9 mouse cellular contexts compared by ENCODE assay signal in the genomic region with DNA sequence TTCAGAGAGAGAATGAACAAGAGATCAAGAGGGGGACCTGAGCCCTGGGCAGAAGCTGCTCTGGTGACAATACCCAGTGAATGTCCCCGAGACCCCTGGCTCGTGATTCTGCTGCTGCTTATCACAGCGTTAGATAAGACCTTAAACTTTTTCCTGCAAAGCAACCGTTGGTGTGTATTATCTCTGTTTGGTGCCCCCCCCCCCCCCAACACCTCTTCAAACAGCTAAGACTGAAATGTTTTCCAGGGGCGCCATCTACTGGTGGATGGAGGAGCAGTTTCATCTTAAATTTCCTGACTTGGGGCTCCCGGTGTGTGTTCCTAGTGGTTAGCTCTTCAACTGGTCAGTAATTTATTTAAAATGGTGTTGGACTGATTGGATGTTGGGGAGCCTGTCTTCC. TPM values are rescaled to one million over a fixed set of nuclear protein-coding genes. Genes with fewer than 3 reads are reported as not detected.
A peak's percentile ranks its signal among the peaks of the same experiment; 100 is the strongest.
DNase-seq lines count a peak whose midpoint lies in the region; ATAC-seq and TF ChIP-seq lines count a peak whose summit lies in the region.
"Had no signal": no experiment of that assay in that cellular context is flagged by ENCODE, and none has a peak within 500 bp of the region (broad histone marks: within the 10 kb centered on the region; RNA-seq: fewer than 3 reads in every experiment).

No protein-coding gene starts in this region.

- H3K27ac ChIP-seq in kidney, embryonic 16.5 days (ENCODE audit: low read length), result no peak overlapping the region
- H3K27ac ChIP-seq in cortical plate, adult 2 months (ENCODE audit: insufficient read depth, low read length), result no peak overlapping the region
- no peak overlapping the region for H3K27ac ChIP-seq in limb, embryonic 11.5 days (replicated peaks; ENCODE audit: low read depth, low read length)
- H3K27ac ChIP-seq: neural tube, embryonic 13.5 days had no signal

- peak; percentile 74 for DNase-seq in kidney, adult 9 months
- peak; percentile 84 for DNase-seq in R1 (ENCODE audit: low read depth, low spot score)
- peak; percentile 77 to 81 for DNase-seq in heart, postnatal 36 days
- DNase-seq in limb, embryonic 11.5 days (ENCODE audit: low spot score), result peak; percentile 85
- peak; percentile 91 for DNase-seq in retina, embryonic 14.5 days (ENCODE audit: low spot score)
- peak; percentile 89 for DNase-seq in thymus, postnatal 4 days

- H3K27me3 ChIP-seq in kidney, embryonic 16.5 days (ENCODE audit: insufficient read depth, low read length), result no peaks in the 10 kb centered on the region
- peaks cover 2% of the 10 kb centered on the region; the same call in 1 of the 2 replicates for H3K27me3 ChIP-seq in limb, embryonic 11.5 days (ENCODE audit: control insufficient read depth, insufficient read depth, low read length)

- peaks cover 36% of the 10 kb centered on the region for H3K4me1 ChIP-seq in kidney, embryonic 16.5 days (ENCODE audit: insufficient read depth, low read length)
- H3K4me1 ChIP-seq in cortical plate, adult 2 months (ENCODE audit: control insufficient read depth, insufficient read depth, low read length), result peaks cover 7% of the 10 kb centered on the region; the same call in 1 of the 2 replicates
- peaks cover 12% of the 10 kb centered on the region; the same call in 1 of the 2 replicates for H3K4me1 ChIP-seq in limb, embryonic 11.5 days (ENCODE audit: control insufficient read depth, insufficient read depth, low read length)

- H3K4me3 ChIP-seq in kidney, embryonic 16.5 days (ENCODE audit: low read length), result no peak overlapping the region
- no peak overlapping the region for H3K4me3 ChIP-seq in cortical plate, adult 2 months (ENCODE audit: insufficient read depth, low read length)
- H3K4me3 ChIP-seq in limb, embryonic 11.5 days (ENCODE audit: low read depth, low read length), result no peak overlapping the region
- H3K4me3 ChIP-seq: neural tube, embryonic 13.5 days had no signal

- H3K36me3 ChIP-seq in kidney, embryonic 16.5 days (ENCODE audit: insufficient read depth, low read length), result no peaks in the 10 kb centered on the region
- H3K36me3 ChIP-seq in limb, embryonic 11.5 days (ENCODE audit: control insufficient read depth, insufficient read depth, low read length), result no peaks in the 10 kb centered on the region
- H3K36me3 ChIP-seq: neural tube, embryonic 13.5 days had no signal

- no peak overlapping the region for H3K9ac ChIP-seq in kidney, embryonic 16.5 days (replicated peaks; ENCODE audit: low read length)
- H3K9ac ChIP-seq in limb, embryonic 11.5 days (ENCODE audit: low read length), result no peak overlapping the region

- no peaks in the 10 kb centered on the region for H3K9me3 ChIP-seq in kidney, embryonic 16.5 days (ENCODE audit: low read length)
- H3K9me3 ChIP-seq in limb, embryonic 11.5 days (ENCODE audit: control insufficient read depth, low read length), result no peaks in the 10 kb centered on the region
- H3K9me3 ChIP-seq: neural tube, embryonic 13.5 days had no signal

- no peak for ATAC-seq in kidney, embryonic 16.5 days (ENCODE audit: low FRiP score, low TSS enrichment)
- no peak for ATAC-seq in limb, embryonic 11.5 days (ENCODE audit: insufficient number of reproducible peaks, low FRiP score, low TSS enrichment, low read depth)

- 7% methylated on average over 6 of the region's 6 CpGs for WGBS in kidney, embryonic 16.5 days
- 9% methylated on average over 6 of the region's 6 CpGs for WGBS in limb, embryonic 11.5 days

- TF ChIP-seq CTCF in cortical plate, adult 2 months (IDR thresholded peaks at IDR 0.05; ENCODE audit: extremely low read depth, insufficient read depth, low read length), result peak; percentile 53

- no peak overlapping the region for H3K4me2 ChIP-seq in kidney, embryonic 16.5 days (replicated peaks; ENCODE audit: low read depth, low read length)
- no peak overlapping the region for H3K4me2 ChIP-seq in limb, embryonic 11.5 days (ENCODE audit: low read depth, severe bottlenecking)
- H3K4me2 ChIP-seq: neural tube, embryonic 13.5 days had no signal

- intact Hi-C loops in heart, postnatal 36 days (cut with DNase I), result loop anchor here (1.0 kb wide), 2 partner anchors 35 to 58 kb away; no protein-coding TSS in a partner anchor

- no peak for TF ChIP-seq POLR2A in cortical plate, adult 2 months (IDR thresholded peaks at IDR 0.05; ENCODE audit: extremely low read depth, insufficient read depth, low read length)

RNA-seq across cellular contexts. Expression of gene Slc7a5, which starts 2.2 kb away (rescaled TPM):
- 15.1 and 17.0 TPM in 2 replicates for polyA plus RNA-seq in kidney, embryonic 16.5 days (2015; fragmentation: Nextera tagmentation; extraction: Ambion mirVana)
- 74.1 and 75.6 TPM in 2 replicates for polyA plus RNA-seq in cortical plate, adult 2 months (2012; rRNA removed)
- total RNA-seq in heart, postnatal 36 days (2021), result 1 to 10 TPM; 3.1 to 3.6 TPM
- 15.2 and 17.0 TPM in 2 replicates for polyA plus RNA-seq in limb, embryonic 11.5 days (2014; fragmentation: Nextera tagmentation; extraction: Ambion mirVana)

RNA-seq across cellular contexts. Expression of gene Car5a, which starts 35.0 kb away (rescaled TPM):
- not detected in 2 replicates for polyA plus RNA-seq in kidney, embryonic 16.5 days (2015; fragmentation: Nextera tagmentation; extraction: Ambion mirVana)
- polyA plus RNA-seq in cortical plate, adult 2 months (2012; rRNA removed), result 0.29 and 0.42 TPM in 2 replicates
- not detected for total RNA-seq in heart, postnatal 36 days (2021)
- not detected in 2 replicates for polyA plus RNA-seq in limb, embryonic 11.5 days (2014; fragmentation: Nextera tagmentation; extraction: Ambion mirVana)

RNA-seq across cellular contexts. Expression of gene Banp, which starts 39.9 kb away (rescaled TPM):
- 50.7 TPM in 2 replicates for polyA plus RNA-seq in kidney, embryonic 16.5 days (2015; fragmentation: Nextera tagmentation; extraction: Ambion mirVana)
- polyA plus RNA-seq in cortical plate, adult 2 months (2012; rRNA removed), result 68.4 and 76.1 TPM in 2 replicates
- total RNA-seq in heart, postnatal 36 days (2021), result 10 to 100 TPM in 1 of 2 experiments, 1 to 10 TPM in 1; 8.5 to 19.2 TPM
- polyA plus RNA-seq in limb, embryonic 11.5 days (2014; fragmentation: Nextera tagmentation; extraction: Ambion mirVana), result 57.9 and 58.1 TPM in 2 replicates
